ENCODE assay signal across 7 mouse cellular contexts in genomic region chr11:118908431-118908980, GRCm38 (mm10). TPM values are rescaled to one million over a fixed set of nuclear protein-coding genes. Genes with fewer than 3 reads are reported as not detected.
A peak's percentile ranks its signal among the peaks of the same experiment; 100 is the strongest.
DNase-seq lines count a peak whose midpoint lies in the region; ATAC-seq and TF ChIP-seq lines count a peak whose summit lies in the region.

No protein-coding gene starts in this region.

- H3K27me3 ChIP-seq in lung, embryonic 14.5 days (ENCODE audit: insufficient read depth, low read length): peaks cover 62% of the 10 kb centered on the region
- H3K27me3 ChIP-seq in embryonic facial prominence, embryonic 10.5 days (replicated peaks; ENCODE audit: low read depth, poor library complexity, severe bottlenecking): peaks cover 96% of the 10 kb centered on the region
- H3K27me3 ChIP-seq in intestine, embryonic 14.5 days (replicated peaks; ENCODE audit: control insufficient read depth, insufficient read depth, low read length): peaks cover 65% of the 10 kb centered on the region
- peaks cover 44% of the 10 kb centered on the region for H3K27me3 ChIP-seq in stomach, embryonic 14.5 days (ENCODE audit: control insufficient read depth, insufficient read depth, low read length)

- peak overlapping the region; percentile 35 for H3K4me3 ChIP-seq in lung, embryonic 14.5 days (ENCODE audit: low read depth, low read length)
- H3K4me3 ChIP-seq in embryonic facial prominence, embryonic 10.5 days: peak overlapping the region; percentile 73
- H3K4me3 ChIP-seq in intestine, embryonic 14.5 days (ENCODE audit: low read depth, low read length): peak overlapping the region; percentile 36
- H3K4me3 ChIP-seq in stomach, embryonic 14.5 days (ENCODE audit: low read depth, low read length): peak overlapping the region; percentile 39

- H3K4me2 ChIP-seq in lung, embryonic 14.5 days: peak overlapping the region; percentile 66
- H3K4me2 ChIP-seq in intestine, embryonic 14.5 days (ENCODE audit: low read length): peak overlapping the region; percentile 66
- H3K4me2 ChIP-seq in stomach, embryonic 14.5 days (replicated peaks; ENCODE audit: low read depth, low read length): peak overlapping the region; percentile 82

- TF ChIP-seq CTCF in lung, embryonic 14.5 days (IDR thresholded peaks at IDR 0.05; ENCODE audit: low read depth): no peak

- H3K27ac ChIP-seq in lung, embryonic 14.5 days (ENCODE audit: low read depth): no peak overlapping the region
- H3K27ac ChIP-seq in embryonic facial prominence, embryonic 10.5 days (replicated peaks): peak overlapping the region; percentile 80
- H3K27ac ChIP-seq in intestine, embryonic 14.5 days (ENCODE audit: low read depth): no peak overlapping the region
- no peak overlapping the region for H3K27ac ChIP-seq in stomach, embryonic 14.5 days (ENCODE audit: low read length)

- DNase-seq in lung, embryonic 14.5 days: no peak
- DNase-seq in lung, postnatal 25 days (ENCODE audit: low spot score): no peak
- peak; percentile 61 for DNase-seq in embryonic facial prominence, embryonic 10.5 days (ENCODE audit: low spot score)
- DNase-seq in intestine, embryonic 14.5 days (ENCODE audit: low spot score): no peak
- no peak for DNase-seq in spleen, adult 12 weeks (ENCODE audit: low spot score)

- no peaks in the 10 kb centered on the region for H3K9me3 ChIP-seq in lung, embryonic 14.5 days (ENCODE audit: low read depth, low read length)
- no peaks in the 10 kb centered on the region for H3K9me3 ChIP-seq in embryonic facial prominence, embryonic 10.5 days
- H3K9me3 ChIP-seq in intestine, embryonic 14.5 days (ENCODE audit: control insufficient read depth, low read length): no peaks in the 10 kb centered on the region
- no peaks in the 10 kb centered on the region for H3K9me3 ChIP-seq in stomach, embryonic 14.5 days (ENCODE audit: control insufficient read depth, low read depth, low read length)

- no peak overlapping the region for H3K9ac ChIP-seq in lung, embryonic 14.5 days
- H3K9ac ChIP-seq in intestine, embryonic 14.5 days (ENCODE audit: low read length): no peak overlapping the region
- H3K9ac ChIP-seq in stomach, embryonic 14.5 days (replicated peaks; ENCODE audit: low read depth, low read length): no peak overlapping the region

- H3K4me1 ChIP-seq in lung, embryonic 14.5 days (ENCODE audit: insufficient read depth): no peaks in the 10 kb centered on the region
- H3K4me1 ChIP-seq in embryonic facial prominence, embryonic 10.5 days: peaks cover 58% of the 10 kb centered on the region
- H3K4me1 ChIP-seq in intestine, embryonic 14.5 days (replicated peaks; ENCODE audit: control insufficient read depth, insufficient read depth, low read length): no peaks in the 10 kb centered on the region; the same call in 1 of the 2 replicates
- H3K4me1 ChIP-seq in stomach, embryonic 14.5 days (ENCODE audit: control insufficient read depth, insufficient read depth, low read length): peaks cover 6% of the 10 kb centered on the region; the same call in 1 of the 2 replicates

- WGBS in lung, embryonic 14.5 days: under 1% methylated on average over 45 of the region's 52 CpGs
- under 1% methylated on average over 52 of the region's 52 CpGs for WGBS in embryonic facial prominence, embryonic 10.5 days
- WGBS in intestine, embryonic 14.5 days: under 1% methylated on average over 49 of the region's 52 CpGs
- 1% methylated on average over 49 of the region's 52 CpGs for WGBS in stomach, embryonic 14.5 days

- ATAC-seq in lung, embryonic 14.5 days (ENCODE audit: insufficient read depth): no peak
- no peak for ATAC-seq in intestine, embryonic 14.5 days (replicated peaks; ENCODE audit: low FRiP score, low TSS enrichment, low read depth)
- ATAC-seq in stomach, embryonic 14.5 days (ENCODE audit: insufficient number of reproducible peaks, insufficient read depth, low FRiP score, low read depth): no peak
- ATAC-seq in frontal cortex, adult (ENCODE audit: low TSS enrichment): no peak

- H3K36me3 ChIP-seq in lung, embryonic 14.5 days (ENCODE audit: insufficient read depth): no peaks in the 10 kb centered on the region
- no peaks in the 10 kb centered on the region for H3K36me3 ChIP-seq in embryonic facial prominence, embryonic 10.5 days (replicated peaks)
- no peaks in the 10 kb centered on the region for H3K36me3 ChIP-seq in intestine, embryonic 14.5 days (ENCODE audit: control insufficient read depth, insufficient read depth, low read length)
- H3K36me3 ChIP-seq in stomach, embryonic 14.5 days (ENCODE audit: control insufficient read depth, insufficient read depth, low read length): no peaks in the 10 kb centered on the region

RNA-seq across cellular contexts. Expression of gene Rbfox3, which starts 2.9 kb away (rescaled TPM):
- 0.13 and 0.19 TPM in 2 replicates for polyA plus RNA-seq in lung, embryonic 14.5 days (2014; fragmentation: Nextera tagmentation; extraction: Ambion mirVana)
- 2.3 and 2.5 TPM in 2 replicates for polyA plus RNA-seq in embryonic facial prominence, embryonic 10.5 days (2016; fragmentation: Nextera tagmentation; extraction: Ambion mirVana)
- 1.1 and 1.7 TPM in 2 replicates for polyA plus RNA-seq in intestine, embryonic 14.5 days (2014; fragmentation: Nextera tagmentation; extraction: Ambion mirVana)
- polyA plus RNA-seq in stomach, embryonic 14.5 days (2014; fragmentation: Nextera tagmentation; extraction: Ambion mirVana): 1.2 and 2.5 TPM in 2 replicates
